Mouse (Mus musculus) embryonic facial prominence, embryonic 11.5 days (tissue): ENCODE data around the gene Rictor. TPM values are rescaled to one million over a fixed set of nuclear protein-coding genes. Genes with fewer than 3 reads are reported as not detected.

Experiments
- ATAC-seq: fragments of 200-750 bp; cut with Nextera tagmentation; replicated peaks from 2 replicates; pipeline ENCODE4 v1.8.0; 2017; ENCODE audit warnings: low read depth; ENCODE audit not compliant: insufficient number of reproducible peaks, low FRiP score, low TSS enrichment
- DNase-seq: peaks from one replicate; pipeline ENCODE4 v3.0.0-alpha.2; 2015; ENCODE audit warnings: low spot score
- H3K27ac ChIP-seq: fragments of 300-500 bp; sonication (generic); replicated peaks from 2 replicates; pipeline ENCODE4 v1.5.1; 2014; ENCODE audit warnings: mild to moderate bottlenecking, low read depth, low read length, control low read depth
- H3K27me3 ChIP-seq: fragments of 300-500 bp; sonication (generic); 2 replicates; pipeline ENCODE4 v1.6.1; 2014; ENCODE audit warnings: mild to moderate bottlenecking, low read length, moderate library complexity, mixed read lengths; ENCODE audit not compliant: control insufficient read depth, insufficient read depth
- H3K36me3 ChIP-seq: fragments of 300-500 bp; sonication (generic); replicated peaks from 2 replicates; pipeline ENCODE4 v1.6.1; 2014; ENCODE audit warnings: low read depth, mild to moderate bottlenecking, low read length, moderate library complexity, mixed read lengths; ENCODE audit not compliant: control insufficient read depth, insufficient read depth
- H3K4me1 ChIP-seq: fragments of 300-500 bp; sonication (generic); 2 replicates; pipeline ENCODE4 v1.6.1; 2014; ENCODE audit warnings: low read length, mixed read lengths; ENCODE audit not compliant: control insufficient read depth, insufficient read depth
- H3K4me2 ChIP-seq: fragments of 300-500 bp; sonication (generic); 2 replicates; pipeline ENCODE4 v1.6.1; 2014; ENCODE audit warnings: low read depth, mild to moderate bottlenecking, control low read depth, low read length, moderate library complexity
- H3K4me3 ChIP-seq: fragments of 300-500 bp; sonication (generic); 2 replicates; pipeline ENCODE4 v1.5.1; 2014; ENCODE audit warnings: low read depth, low read length, control low read depth
- H3K9ac ChIP-seq: fragments of 300-500 bp; sonication (generic); replicated peaks from 2 replicates; pipeline ENCODE4 v1.6.1; 2014; ENCODE audit warnings: mild to moderate bottlenecking, control low read depth, low read length
- H3K9me3 ChIP-seq: fragments of 300-500 bp; sonication (generic); replicated peaks from 2 replicates; pipeline ENCODE4 v1.6.1; 2016; ENCODE audit warnings: mild to moderate bottlenecking, low read length, inconsistent platforms, mixed read lengths; ENCODE audit not compliant: control insufficient read depth
- WGBS: fragments of 180-500 bp; shearing (Covaris S2); extraction: QIAGEN DNeasy Blood & Tissue Kit; methylation state at CpG from one replicate; pipeline ENCODE4 v1.1.7; 2014; 5-methylcytosine and 5-hydroxymethylcytosine counted together
- polyA plus RNA-seq: library from polyadenylated mRNA; unstranded; fragments of >200 nt; fragmentation: Nextera tagmentation; extraction: Ambion mirVana; gene quantifications from 2 replicates; pipeline ENCODE4 v1.2.1, GENCODE M21; 2014

Rictor gene
- polyA plus RNA-seq, 1 experiment from 2014 or later: 40.2 TPM

DNA sequence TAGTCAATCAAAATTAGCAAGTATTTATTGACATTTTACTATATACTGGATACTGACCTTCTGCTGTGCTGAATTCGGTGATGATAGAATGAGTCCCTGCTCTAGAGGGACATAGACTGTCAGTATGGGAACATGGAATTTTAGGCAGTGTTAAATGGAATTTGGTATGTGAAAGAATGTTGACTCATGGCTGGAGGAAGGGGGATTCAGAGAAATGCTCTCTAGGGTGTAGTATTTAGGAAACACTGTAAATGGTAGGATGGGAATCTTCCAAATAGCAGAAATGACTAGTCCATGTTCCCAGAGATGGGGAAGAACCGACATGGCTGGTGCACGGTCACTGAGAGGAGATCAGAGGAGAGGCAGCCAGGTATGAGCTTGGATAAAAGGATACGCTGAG is 13.6 kb downstream of the Rictor start:
- 89% methylated on average over 4 of the region's 4 CpGs for WGBS
- H3K9ac ChIP-seq: no peak overlapping the region
- H3K4me3 ChIP-seq: no peak overlapping the region
- no peaks in the 10 kb centered on the region for H3K27me3 ChIP-seq
- no peak for ATAC-seq
- H3K27ac ChIP-seq: no peak overlapping the region
- no peak for DNase-seq
- no peaks in the 10 kb centered on the region for H3K4me1 ChIP-seq
- no peaks in the 10 kb centered on the region for H3K9me3 ChIP-seq
- H3K4me2 ChIP-seq: no peak overlapping the region
- no peaks in the 10 kb centered on the region for H3K36me3 ChIP-seq

DNA sequence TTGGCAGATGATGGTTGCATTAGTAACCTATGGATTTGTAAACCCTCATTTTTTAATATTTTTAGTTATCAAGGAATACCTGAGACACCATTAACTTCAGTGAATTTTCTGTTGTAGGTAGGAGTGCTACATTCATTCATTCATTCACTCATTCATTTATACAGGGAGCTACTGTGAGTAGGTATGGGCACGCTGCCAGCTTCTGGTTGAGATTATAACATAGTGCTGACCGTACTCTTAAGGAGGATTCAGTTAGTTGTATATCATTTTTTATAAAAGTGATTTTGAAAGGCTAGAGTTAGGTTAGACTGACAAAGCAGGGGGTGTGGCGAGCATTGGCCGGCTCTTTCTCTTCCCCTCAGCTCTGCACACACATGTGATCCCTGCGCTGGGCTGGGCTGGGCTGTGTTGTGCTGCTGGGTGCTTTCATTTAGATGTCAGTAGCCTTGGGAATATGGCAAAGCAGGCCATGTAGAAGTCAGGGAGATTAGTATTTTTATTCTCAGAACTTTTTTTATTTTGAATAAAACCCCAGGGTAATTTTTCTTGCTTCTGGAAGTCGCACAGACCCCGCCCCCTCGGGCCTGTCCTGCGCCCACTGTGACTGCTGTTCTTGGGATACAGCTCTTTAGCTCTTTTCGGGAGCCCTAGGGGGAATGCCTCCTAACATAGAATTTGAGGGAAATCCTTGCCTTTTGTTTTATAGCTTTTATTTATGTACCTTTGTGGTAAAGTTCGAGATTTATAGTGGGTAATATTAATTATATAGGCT is 14.4 kb downstream of the Rictor start:
- Histone ChIP-seq H3K4me2 (no peak overlapping the region), H3K4me1 (no peaks in the 10 kb centered on the region), H3K9ac (no peak overlapping the region), H3K36me3 (no peaks in the 10 kb centered on the region), H3K27me3 (no peaks in the 10 kb centered on the region), H3K9me3 (no peaks in the 10 kb centered on the region), H3K4me3 (no peak overlapping the region), H3K27ac (no peak overlapping the region)
- DNase-seq (no peak), ATAC-seq (no peak; the same call in 1 of the 2 replicates)
- WGBS: 90% methylated on average over 11 of the region's 11 CpGs

DNA sequence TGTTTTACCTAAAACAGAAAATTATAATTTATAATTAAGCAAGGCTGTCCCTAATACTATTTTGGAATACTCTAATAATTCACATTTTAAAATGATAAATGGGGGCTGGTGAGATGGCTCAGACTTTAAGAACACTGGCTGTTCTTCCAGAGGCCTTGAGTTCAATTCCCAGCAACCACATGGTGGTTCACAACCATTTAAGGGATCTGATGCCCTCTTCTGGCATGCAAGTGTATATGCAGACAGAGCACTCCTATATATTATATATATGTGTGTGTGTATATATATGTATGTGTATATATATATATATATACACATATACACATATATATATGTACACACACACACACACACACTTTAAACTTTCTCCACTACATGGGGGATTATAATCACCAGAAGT is 15.2 kb downstream of the Rictor start:
- Histone ChIP-seq H3K4me3 (no peak overlapping the region), H3K4me1 (no peaks in the 10 kb centered on the region), H3K36me3 (no peaks in the 10 kb centered on the region), H3K9me3 (no peaks in the 10 kb centered on the region), H3K4me2 (no peak overlapping the region), H3K27ac (no peak overlapping the region), H3K9ac (no peak overlapping the region), H3K27me3 (no peaks in the 10 kb centered on the region)
- DNase-seq (no peak), ATAC-seq (no peak)

DNA sequence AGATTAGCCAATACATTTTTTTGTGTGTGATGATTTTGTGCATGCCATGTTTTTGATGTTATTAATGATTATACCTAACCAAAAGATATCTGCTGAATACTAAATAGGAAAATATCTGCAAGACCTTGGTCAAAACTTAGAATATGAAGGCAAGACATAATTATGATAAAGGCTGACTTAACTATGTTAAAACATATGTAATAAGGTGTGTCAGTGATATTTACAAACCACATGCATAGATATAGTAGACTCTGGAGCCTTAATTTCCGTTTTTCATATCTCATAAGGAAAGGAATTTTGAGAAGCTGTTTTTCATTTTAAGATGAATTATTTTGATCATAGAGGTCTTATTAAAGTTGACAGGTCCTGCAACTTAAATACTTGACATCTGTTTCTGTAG is 16.3 kb downstream of the Rictor start:
- H3K27me3 ChIP-seq: no peaks in the 10 kb centered on the region
- H3K27ac ChIP-seq: no peak overlapping the region
- 75% methylated on average over 1 of the region's 1 CpGs for WGBS
- no peak for ATAC-seq
- no peaks in the 10 kb centered on the region for H3K36me3 ChIP-seq
- H3K4me3 ChIP-seq: no peak overlapping the region
- no peak overlapping the region for H3K9ac ChIP-seq
- H3K4me2 ChIP-seq: no peak overlapping the region
- no peaks in the 10 kb centered on the region for H3K4me1 ChIP-seq
- H3K9me3 ChIP-seq: no peaks in the 10 kb centered on the region
- no peak for DNase-seq

DNA sequence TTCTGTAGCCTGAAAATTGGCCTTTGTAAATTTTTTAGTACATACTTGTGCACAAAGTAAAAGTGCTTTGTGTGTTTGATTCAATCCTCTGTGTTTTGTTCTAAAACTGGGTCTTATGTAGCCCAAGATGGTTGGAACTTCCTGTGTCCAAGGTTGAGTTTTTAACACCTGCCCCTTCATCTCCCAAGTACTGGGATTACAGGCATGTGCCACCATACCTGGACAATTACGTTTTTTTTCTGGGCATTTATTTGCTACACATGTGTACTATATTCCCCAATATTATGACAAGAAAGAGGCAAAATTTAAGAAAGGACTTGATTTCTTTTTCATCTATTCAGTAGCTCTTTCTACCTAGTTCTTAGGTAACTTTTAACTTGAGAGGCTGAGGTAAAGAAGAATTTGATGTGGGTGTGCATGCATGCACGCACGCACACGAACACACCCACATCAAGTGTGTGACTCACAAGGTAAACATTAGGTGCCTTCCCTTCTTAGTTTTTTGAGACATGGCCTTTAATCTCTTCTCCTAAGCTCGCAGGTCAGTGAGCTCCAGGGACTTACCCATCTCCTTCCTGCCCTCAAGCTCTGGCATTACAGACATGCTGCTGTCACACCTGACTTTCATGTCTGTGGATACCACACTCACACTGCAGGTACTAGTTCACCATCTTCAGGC is 18.1 kb downstream of the Rictor start:
- Histone ChIP-seq H3K9me3 (no peaks in the 10 kb centered on the region), H3K4me2 (no peak overlapping the region), H3K27me3 (no peaks in the 10 kb centered on the region), H3K9ac (no peak overlapping the region), H3K27ac (no peak overlapping the region), H3K36me3 (no peaks in the 10 kb centered on the region), H3K4me3 (no peak overlapping the region), H3K4me1 (no peaks in the 10 kb centered on the region)
- no peak for ATAC-seq
- DNase-seq: no peak
- 80% methylated on average over 5 of the region's 5 CpGs for WGBS

DNA sequence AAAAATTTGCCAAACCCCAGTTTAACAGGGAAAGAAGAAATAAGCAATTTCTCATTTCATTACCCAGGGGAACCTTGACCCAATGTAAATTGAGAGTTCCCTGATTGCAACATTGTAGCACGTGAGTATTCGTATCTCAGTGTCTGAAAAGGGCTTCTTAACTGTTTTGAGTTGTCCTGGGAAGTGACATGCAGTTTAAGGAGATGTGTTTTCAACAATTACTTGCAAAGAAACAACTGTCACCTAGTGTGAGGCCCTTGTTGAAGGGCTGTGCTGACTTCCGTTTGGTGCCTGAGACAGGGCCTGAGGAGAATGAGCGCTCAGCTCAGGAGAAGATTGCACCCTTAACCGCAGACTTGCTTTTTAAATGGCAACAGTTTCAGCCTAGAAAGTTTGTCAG is 24.9 kb downstream of the Rictor start:
- ATAC-seq (no peak), DNase-seq (no peak)
- Histone ChIP-seq H3K4me1 (no peaks in the 10 kb centered on the region), H3K9me3 (no peaks in the 10 kb centered on the region), H3K4me3 (no peak overlapping the region), H3K36me3 (no peaks in the 10 kb centered on the region), H3K9ac (no peak overlapping the region), H3K4me2 (no peak overlapping the region), H3K27me3 (no peaks in the 10 kb centered on the region), H3K27ac (no peak overlapping the region)
- 75% methylated on average over 5 of the region's 5 CpGs for WGBS

DNA sequence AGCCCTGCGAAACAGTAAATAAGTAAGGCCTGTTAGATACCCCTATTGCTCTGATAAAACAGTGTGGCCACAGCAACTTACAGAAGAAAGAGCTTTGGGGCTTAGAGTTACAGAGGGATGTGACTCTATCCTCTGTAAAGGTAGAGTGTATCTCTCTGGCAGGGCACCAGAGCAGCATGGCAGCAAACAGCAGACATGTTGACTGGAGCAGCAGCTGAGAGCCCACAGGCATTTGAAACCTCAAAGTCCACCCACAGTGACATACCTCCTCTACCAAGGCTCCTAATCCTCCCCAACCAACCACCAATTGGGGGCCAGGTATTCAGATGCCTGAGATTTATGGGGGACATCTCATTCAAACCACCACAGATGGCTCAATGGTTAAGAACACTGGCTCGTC is 31.0 kb downstream of the Rictor start:
- no peak for DNase-seq
- Histone ChIP-seq H3K36me3 (no peaks in the 10 kb centered on the region; the same call in 1 of the 2 replicates), H3K27ac (no peak overlapping the region), H3K4me1 (no peaks in the 10 kb centered on the region), H3K27me3 (no peaks in the 10 kb centered on the region), H3K4me3 (no peak overlapping the region), H3K9ac (no peak overlapping the region), H3K4me2 (no peak overlapping the region), H3K9me3 (no peaks in the 10 kb centered on the region)
- ATAC-seq: no peak
- WGBS: 100% methylated on average over 2 of the region's 2 CpGs

DNA sequence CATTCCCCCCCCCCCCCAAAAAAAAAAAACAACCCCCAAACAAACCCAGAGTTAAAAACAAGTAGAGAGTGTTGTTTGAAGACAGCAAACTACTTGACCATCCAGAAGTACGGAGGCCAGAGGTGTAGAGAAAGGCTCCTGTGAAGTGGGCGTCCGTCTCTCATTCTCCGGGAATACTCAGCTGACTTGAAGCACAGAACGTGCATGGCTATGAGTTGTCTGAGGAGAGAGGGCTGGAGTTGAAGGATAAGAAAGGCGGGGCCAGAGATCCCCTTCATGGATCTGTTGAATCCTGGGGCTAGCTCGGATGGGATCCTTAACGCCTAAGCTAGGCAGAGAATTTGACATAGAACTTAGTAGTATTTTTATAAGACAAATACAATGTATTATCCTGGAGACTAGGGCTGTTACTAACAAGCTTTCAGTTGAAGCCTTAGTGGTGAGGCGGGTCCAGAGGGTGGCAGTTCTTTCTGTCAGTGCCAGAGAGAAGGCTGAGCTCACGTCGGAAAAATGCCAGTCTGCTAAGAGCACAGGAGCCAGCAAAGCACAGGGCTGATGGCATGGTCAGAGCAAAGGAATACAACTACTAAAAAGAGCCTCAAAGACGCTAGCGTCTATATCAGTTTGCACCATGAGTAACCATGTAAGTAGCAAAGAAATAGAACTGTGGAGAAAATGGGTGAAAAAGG is 34.3 kb downstream of the Rictor start:
- Histone ChIP-seq H3K4me2 (no peak overlapping the region), H3K4me1 (no peaks in the 10 kb centered on the region), H3K9ac (no peak overlapping the region), H3K27ac (no peak overlapping the region), H3K9me3 (no peaks in the 10 kb centered on the region), H3K36me3 (no peaks in the 10 kb centered on the region; the same call in none of the 2 replicates), H3K4me3 (no peak overlapping the region), H3K27me3 (no peaks in the 10 kb centered on the region)
- ATAC-seq (no peak), DNase-seq (no peak)
- WGBS: 79% methylated on average over 13 of the region's 13 CpGs
